Mouse (Mus musculus) cerebellum, adult 11 months (tissue): ENCODE measurements around the gene Ifi213.
"Not testable (repeated sequence)": the region's sequence is repeated elsewhere in the genome, so short reads cannot be mapped to it uniquely, and the experiment has no call there.

Experiments
- DNase-seq: peaks from one replicate; pipeline ENCODE4 v3.0.0; 2022

The Ifi213 gene

DNA sequence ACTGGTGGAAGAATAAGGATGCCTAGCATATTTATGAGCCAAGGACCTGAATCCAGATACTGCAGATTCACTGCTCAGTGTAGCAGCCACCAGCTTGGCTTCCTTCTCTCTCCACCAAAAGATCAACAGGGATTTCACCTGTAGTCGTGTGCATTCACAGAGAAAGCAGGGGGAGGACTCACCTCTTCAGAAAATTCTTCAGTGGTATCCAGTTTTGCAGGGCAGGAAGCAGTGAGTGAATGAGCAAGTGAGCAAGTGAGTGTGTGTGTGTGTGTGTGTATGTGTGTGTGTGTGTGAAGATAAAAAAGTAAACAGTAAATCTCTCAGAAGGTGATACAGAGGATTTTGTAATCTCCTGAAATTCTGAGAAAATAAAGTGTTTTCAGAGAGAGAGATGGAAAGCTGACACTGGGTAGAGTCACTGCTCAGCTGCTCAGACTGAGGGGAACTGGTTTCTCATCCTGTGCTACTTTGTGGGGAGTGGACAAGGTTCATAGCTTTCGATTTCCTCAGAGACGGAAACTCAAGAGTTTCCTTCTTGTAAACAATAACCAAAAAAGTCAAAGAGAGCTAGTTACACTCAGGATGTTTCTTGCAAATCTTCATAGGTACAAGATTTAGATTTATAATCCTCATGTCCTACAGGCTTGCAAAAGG lies at the start of gene Ifi213:
Gene Ifi213 (minus strand): TSS at position 437 of the 657 bp plus-strand sequence.
- DNase-seq = not testable (repeated sequence)

DNA sequence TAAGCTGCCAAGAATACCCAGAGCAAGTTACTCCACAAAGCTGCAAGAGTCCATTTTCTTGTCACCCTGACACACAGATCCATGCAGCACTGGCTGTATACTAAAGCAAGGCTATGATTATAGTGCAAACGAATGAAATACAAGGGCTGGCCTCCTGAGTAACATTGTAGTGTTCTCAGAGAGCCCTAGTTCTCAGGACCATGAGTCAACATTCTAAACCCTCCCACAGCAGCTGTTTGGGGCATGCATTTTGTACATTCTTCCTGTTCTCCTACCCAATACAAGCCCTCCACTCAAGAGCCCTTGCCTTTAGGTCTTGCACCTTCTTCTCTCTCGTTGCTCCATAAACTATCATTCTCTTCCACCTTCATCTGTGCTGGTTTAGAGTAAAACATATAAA lies 46.3 kb upstream of the Ifi213 start:
- no peak for DNase-seq

- DNase-seq = no peak
Observed at GRCm38 (mm10) chr1:173633969-173634645, 35.0 kb upstream of the Ifi213 start.

- DNase-seq = not testable (repeated sequence)
Observed at GRCm38 (mm10) chr1:173630622-173631021, 31.5 kb upstream of the Ifi213 start, which contains the start of gene Ifi209. Ifi209 (plus strand) TSS chr1:173630917.

DNA sequence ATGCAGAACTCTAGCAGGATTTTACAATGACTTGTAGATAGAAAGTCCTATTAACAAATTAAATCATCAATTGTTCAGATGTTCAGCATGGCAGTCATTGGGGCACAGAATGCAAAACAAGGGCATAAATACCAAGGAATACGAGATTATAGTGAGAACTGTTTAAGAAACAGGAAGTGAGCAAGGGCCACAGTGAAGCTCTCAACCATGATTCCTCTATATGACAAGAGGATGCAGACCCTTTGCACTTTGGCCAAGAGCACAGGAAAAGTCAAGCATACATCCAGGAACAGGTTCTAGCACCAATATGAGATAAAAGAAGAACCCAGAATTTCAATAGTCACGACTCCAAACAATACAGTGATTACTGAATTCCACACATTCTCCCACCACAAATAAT lies 27.6 kb upstream of the Ifi213 start:
- no peak for DNase-seq

GRCm38 (mm10) chr1:173624052-173624451 lies 25.0 kb upstream of the Ifi213 start:
- no peak for DNase-seq

DNA sequence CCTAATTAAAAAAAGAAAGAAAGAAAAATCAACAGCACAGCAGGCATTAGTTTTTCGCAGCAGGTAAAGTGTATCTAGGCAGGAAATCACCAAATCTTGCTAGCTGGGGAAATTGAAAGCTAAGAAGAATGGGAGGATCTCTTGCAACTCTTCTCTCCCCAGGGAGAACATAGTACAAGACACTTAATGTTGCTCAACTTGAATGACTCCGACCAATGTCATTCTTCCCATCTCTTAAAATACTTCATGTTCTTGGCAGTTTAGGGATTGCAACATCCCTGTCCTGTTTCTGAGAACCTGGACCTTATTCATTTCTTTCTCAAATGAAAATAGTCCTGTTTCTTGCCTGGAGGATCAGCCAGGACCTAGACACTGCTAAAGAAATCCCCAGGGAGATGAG lies 23.1 kb upstream of the Ifi213 start:
- not testable (repeated sequence) for DNase-seq

GRCm38 (mm10) chr1:173610291-173610690 lies 11.2 kb upstream of the Ifi213 start:
- DNase-seq = not testable (repeated sequence)

- not testable (repeated sequence) for DNase-seq
Observed at GRCm38 (mm10) chr1:173589698-173590097, 9.4 kb downstream of the Ifi213 start.

GRCm38 (mm10) chr1:173579921-173580585 lies 19.0 kb downstream of the Ifi213 start:
- DNase-seq = no peak

DNA sequence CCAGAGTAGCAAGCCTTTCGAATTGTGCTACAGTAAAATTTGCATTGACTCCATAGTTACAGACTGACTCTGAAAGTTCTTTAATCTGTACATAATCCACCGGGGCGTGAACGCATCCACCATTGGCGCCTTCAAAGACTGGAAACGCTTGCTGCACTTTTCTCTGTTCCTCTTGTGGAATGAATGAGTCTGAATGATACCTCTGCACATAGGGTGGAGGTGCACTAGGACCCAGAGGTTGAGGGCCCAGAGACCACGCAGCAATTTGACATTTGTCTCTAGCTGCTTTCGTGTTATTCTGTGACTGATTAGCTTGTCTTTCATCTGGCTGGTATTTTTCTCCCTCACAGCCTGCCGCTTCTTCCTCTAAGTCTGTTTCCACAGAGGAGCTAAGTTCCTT lies 20.0 kb downstream of the Ifi213 start:
- DNase-seq = no peak

DNA sequence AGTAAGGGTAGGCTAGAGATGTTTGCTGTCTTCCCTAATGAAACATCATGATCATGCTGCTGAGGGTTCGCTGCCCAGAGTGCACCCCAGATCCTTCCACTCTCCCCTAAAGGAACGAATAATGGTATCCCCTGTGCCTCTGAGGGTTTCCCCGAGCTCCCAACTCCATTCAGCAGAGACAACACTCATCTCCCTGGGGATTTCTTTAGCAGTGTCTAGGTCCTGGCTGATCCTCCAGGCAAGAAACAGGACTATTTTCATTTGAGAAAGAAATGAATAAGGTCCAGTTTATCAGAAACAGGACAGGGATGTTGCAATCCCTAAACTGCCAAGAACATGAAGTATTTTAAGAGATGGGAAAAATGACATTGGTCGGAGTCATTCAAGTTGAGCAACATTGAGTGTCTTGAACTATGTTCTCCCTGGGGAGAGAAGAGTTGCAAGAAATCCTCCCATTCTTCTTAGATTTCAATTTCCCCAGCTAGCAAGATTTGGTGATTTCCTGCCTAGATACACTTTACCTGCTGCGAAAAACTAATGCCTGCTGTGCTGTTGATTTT lies 48.5 kb downstream of the Ifi213 start:
- not testable (repeated sequence) for DNase-seq

DNA sequence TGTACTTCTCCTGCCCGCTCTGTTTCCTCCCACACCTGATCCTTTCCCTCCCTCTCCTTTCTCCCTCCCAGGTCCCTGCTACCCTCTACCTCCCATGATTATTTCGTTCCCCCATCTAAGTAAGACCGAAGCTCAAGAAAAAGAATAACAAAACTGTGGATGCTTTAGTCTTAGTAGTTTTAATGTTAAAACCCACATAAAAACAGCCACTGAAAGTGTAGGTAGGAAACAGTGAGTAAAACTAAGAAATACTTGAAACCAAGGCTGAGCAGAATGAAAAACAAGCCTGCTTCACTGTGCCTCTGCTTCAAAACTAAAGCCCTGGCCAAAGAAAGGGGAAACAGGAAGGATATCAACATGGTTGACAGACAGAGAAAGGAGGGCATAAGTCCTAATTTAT lies 50.3 kb downstream of the Ifi213 start:
- DNase-seq = not testable (repeated sequence)

DNA sequence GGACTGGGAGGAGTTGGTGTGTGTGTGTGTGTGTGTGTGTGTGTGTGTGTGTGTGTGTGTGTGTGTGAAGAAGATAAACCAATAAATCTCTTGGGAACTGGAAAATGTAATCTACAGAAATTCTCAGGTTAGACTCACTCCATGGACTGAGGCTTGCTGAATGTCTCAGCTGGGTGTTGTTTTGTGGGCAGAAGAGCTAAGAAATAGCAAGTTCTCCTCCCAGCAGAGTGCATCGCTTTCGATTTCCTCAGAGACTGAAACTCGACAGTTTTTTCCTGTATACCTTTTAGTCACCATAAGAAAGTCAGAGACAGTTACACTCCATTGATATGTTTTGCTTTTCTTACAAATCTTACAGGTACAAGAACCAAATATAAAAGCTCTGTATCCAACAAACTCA lies 63.3 kb downstream of the Ifi213 start, which contains the start of gene Ifi214:
Gene Ifi214 (minus strand): TSS at position 167 of the 400 bp plus-strand sequence.
- DNase-seq = not testable (repeated sequence)

GRCm38 (mm10) chr1:173521452-173521851 lies 77.6 kb downstream of the Ifi213 start:
- no peak for DNase-seq
